Mouse (Mus musculus) kidney, embryonic 16.5 days (tissue): ENCODE measurements around the gene Diaph3. TPM values are rescaled to one million over a fixed set of nuclear protein-coding genes. Genes with fewer than 3 reads are reported as not detected.

ENCODE experiments used
- ATAC-seq: fragments of 200-750 bp; cut with Nextera tagmentation; 2 replicates; pipeline ENCODE4 v1.8.0; 2017; ENCODE audit warnings: moderate TSS enrichment; ENCODE audit not compliant: low FRiP score, low TSS enrichment
- H3K27ac ChIP-seq: fragments of 300-500 bp; sonication (generic); 2 replicates; pipeline ENCODE4 v1.5.1; 2014; ENCODE audit warnings: low read length
- H3K27me3 ChIP-seq: fragments of 300-500 bp; sonication (generic); 2 replicates; pipeline ENCODE4 v1.6.1; 2014; ENCODE audit warnings: low read length, control low read depth, mixed read lengths; ENCODE audit not compliant: insufficient read depth
- H3K36me3 ChIP-seq: fragments of 300-500 bp; sonication (generic); 2 replicates; pipeline ENCODE4 v1.6.1; 2014; ENCODE audit warnings: low read length, control low read depth, mixed read lengths; ENCODE audit not compliant: insufficient read depth
- H3K4me1 ChIP-seq: fragments of 300-500 bp; sonication (generic); 2 replicates; pipeline ENCODE4 v1.6.1; 2014; ENCODE audit warnings: low read length, control low read depth, mixed read lengths; ENCODE audit not compliant: insufficient read depth
- H3K4me2 ChIP-seq: fragments of 300-500 bp; sonication (generic); replicated peaks from 2 replicates; pipeline ENCODE4 v1.6.1; 2014; ENCODE audit warnings: low read depth, low read length
- H3K4me3 ChIP-seq: fragments of 300-500 bp; sonication (generic); 2 replicates; pipeline ENCODE4 v1.5.1; 2014; ENCODE audit warnings: mild to moderate bottlenecking, low read length
- H3K9ac ChIP-seq: fragments of 300-500 bp; sonication (generic); replicated peaks from 2 replicates; pipeline ENCODE4 v1.6.1; 2014; ENCODE audit warnings: low read length
- H3K9me3 ChIP-seq: fragments of 300-500 bp; sonication (generic); 2 replicates; pipeline ENCODE4 v1.6.1; 2016; ENCODE audit warnings: low read length, control low read depth
- WGBS: fragments of 180-500 bp; shearing (Covaris S2); extraction: QIAGEN DNeasy Blood & Tissue Kit; methylation state at CpG from one replicate; pipeline ENCODE4 v1.1.7; 2014; 5-methylcytosine and 5-hydroxymethylcytosine counted together
- polyA plus RNA-seq: library from polyadenylated mRNA; unstranded; fragments of >200 nt; fragmentation: Nextera tagmentation; extraction: Ambion mirVana; gene quantifications from 2 replicates; pipeline ENCODE4 v1.2.1, GENCODE M21; 2015

Gene Diaph3
- polyA plus RNA-seq, 1 experiment from 2014 or later, result 8.6 TPM

DNA sequence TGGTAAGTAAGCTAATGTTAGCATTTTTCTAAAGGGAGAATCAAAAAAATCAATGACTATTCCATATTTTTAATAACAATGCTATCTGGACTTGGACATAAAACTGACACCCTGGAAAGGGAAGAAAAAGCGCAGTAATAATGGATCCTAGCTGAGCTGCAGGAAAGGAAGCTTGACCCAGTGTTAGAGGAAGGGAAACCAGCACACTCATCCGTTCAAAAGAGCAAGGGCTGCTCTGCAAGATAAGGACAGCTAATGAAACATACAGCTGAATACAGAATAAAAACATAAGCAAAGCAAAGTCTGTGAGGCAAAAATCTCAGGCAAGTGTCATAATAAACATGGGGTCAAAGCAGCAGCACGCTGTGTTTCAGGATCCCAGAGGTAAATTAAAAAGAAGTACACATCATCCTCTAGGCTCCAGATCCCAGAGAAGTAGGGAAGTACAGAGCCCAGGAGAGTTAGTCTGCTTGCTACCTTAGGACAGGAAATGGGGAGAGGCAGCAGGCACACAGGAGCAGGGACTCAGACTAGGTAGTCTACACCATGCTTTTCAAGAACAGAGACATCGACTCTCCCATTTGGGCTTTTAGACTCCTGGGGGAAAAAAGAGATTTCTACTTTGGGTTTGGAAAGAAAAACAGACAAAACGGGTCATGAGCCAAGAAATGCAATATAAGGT lies 255.5 kb downstream of the Diaph3 start:
- Histone ChIP-seq H3K4me3 (no peak overlapping the region), H3K4me1 (no peaks in the 10 kb centered on the region), H3K27me3 (no peaks in the 10 kb centered on the region), H3K9me3 (no peaks in the 10 kb centered on the region), H3K9ac (no peak overlapping the region), H3K27ac (no peak overlapping the region), H3K4me2 (no peak overlapping the region), H3K36me3 (no peaks in the 10 kb centered on the region)
- ATAC-seq, result no peak
- WGBS, result 62% methylated on average over 5 of the region's 5 CpGs

- no peaks in the 10 kb centered on the region for H3K36me3 ChIP-seq
- H3K4me1 ChIP-seq, result no peaks in the 10 kb centered on the region
- H3K4me3 ChIP-seq, result no peak overlapping the region
- no peak; the same call in 1 of the 2 replicates for ATAC-seq
- 87% methylated on average over 5 of the region's 5 CpGs for WGBS
- no peak overlapping the region for H3K27ac ChIP-seq
- H3K4me2 ChIP-seq, result no peak overlapping the region
- H3K9me3 ChIP-seq, result no peaks in the 10 kb centered on the region
- no peaks in the 10 kb centered on the region for H3K27me3 ChIP-seq
- H3K9ac ChIP-seq, result no peak overlapping the region
Measured at GRCm38 (mm10) chr14:86869536-86869935, 271.5 kb downstream of the Diaph3 start.

- no peak overlapping the region for H3K27ac ChIP-seq
- H3K27me3 ChIP-seq, result no peaks in the 10 kb centered on the region
- H3K4me1 ChIP-seq, result no peaks in the 10 kb centered on the region
- no peak for ATAC-seq
- H3K4me2 ChIP-seq, result no peak overlapping the region
- H3K9ac ChIP-seq, result no peak overlapping the region
- no peaks in the 10 kb centered on the region for H3K9me3 ChIP-seq
- H3K36me3 ChIP-seq, result no peaks in the 10 kb centered on the region
- 82% methylated on average over 3 of the region's 3 CpGs for WGBS
- H3K4me3 ChIP-seq, result no peak overlapping the region
Measured at GRCm38 (mm10) chr14:86867143-86867542, 273.9 kb downstream of the Diaph3 start.

- no peaks in the 10 kb centered on the region for H3K4me1 ChIP-seq
- 82% methylated on average over 3 of the region's 3 CpGs for WGBS
- no peak overlapping the region for H3K4me3 ChIP-seq
- no peak overlapping the region for H3K4me2 ChIP-seq
- no peaks in the 10 kb centered on the region for H3K9me3 ChIP-seq
- no peak overlapping the region for H3K9ac ChIP-seq
- no peak for ATAC-seq
- no peaks in the 10 kb centered on the region for H3K27me3 ChIP-seq
- no peaks in the 10 kb centered on the region for H3K36me3 ChIP-seq
- H3K27ac ChIP-seq, result no peak overlapping the region
Measured at GRCm38 (mm10) chr14:86864053-86864452, 277.0 kb downstream of the Diaph3 start.

- no peak for ATAC-seq
- Histone ChIP-seq H3K36me3 (no peaks in the 10 kb centered on the region), H3K27ac (no peak overlapping the region), H3K27me3 (no peaks in the 10 kb centered on the region), H3K4me3 (no peak overlapping the region), H3K4me1 (no peaks in the 10 kb centered on the region), H3K4me2 (no peak overlapping the region), H3K9me3 (no peaks in the 10 kb centered on the region), H3K9ac (no peak overlapping the region)
- 77% methylated on average over 11 of the region's 11 CpGs for WGBS
Measured at GRCm38 (mm10) chr14:86861277-86861946, 279.6 kb downstream of the Diaph3 start.

DNA sequence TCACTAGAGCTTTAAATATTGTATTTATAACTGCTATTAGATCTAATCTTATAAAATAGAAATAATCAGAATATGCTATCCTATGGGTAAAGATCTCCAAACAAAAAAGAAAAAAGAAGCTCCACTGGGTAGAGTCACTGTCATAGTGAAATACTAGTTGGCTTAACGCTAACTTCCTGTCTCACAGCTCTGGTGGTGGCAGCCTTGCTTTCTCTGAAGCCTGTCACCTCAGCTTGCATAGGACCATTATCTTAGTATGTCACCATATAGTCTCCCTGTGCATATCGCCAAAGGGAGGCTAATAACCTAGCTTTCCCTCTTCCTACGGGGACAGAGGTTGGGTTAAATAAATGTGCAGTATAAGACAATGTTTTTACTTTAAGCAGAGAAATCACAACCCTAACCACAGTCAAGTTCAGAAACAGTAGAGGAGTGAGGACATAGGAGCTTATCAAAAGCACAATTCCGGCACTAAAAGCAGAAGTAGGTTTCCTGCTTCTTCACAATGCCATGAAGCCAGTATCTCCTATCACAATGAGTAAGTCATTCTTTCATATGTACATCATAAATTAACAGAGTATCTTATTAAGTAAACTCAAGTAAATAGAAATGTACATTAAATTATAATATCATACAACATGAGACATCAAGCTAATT lies 293.8 kb downstream of the Diaph3 start:
- Histone ChIP-seq H3K27me3 (no peaks in the 10 kb centered on the region), H3K36me3 (no peaks in the 10 kb centered on the region), H3K4me1 (no peaks in the 10 kb centered on the region), H3K4me2 (no peak overlapping the region), H3K4me3 (no peak overlapping the region), H3K9ac (no peak overlapping the region), H3K27ac (no peak overlapping the region), H3K9me3 (no peaks in the 10 kb centered on the region)
- ATAC-seq, result no peak
- 82% methylated on average over 4 of the region's 4 CpGs for WGBS

GRCm38 (mm10) chr14:86844075-86844474 lies 297.0 kb downstream of the Diaph3 start:
- Histone ChIP-seq H3K36me3 (no peaks in the 10 kb centered on the region), H3K27me3 (no peaks in the 10 kb centered on the region), H3K4me2 (no peak overlapping the region), H3K4me1 (no peaks in the 10 kb centered on the region), H3K9me3 (no peaks in the 10 kb centered on the region), H3K9ac (no peak overlapping the region), H3K27ac (no peak overlapping the region), H3K4me3 (no peak overlapping the region)
- 75% methylated on average over 3 of the region's 3 CpGs for WGBS
- ATAC-seq, result no peak

- Histone ChIP-seq H3K9ac (no peak overlapping the region), H3K9me3 (no peaks in the 10 kb centered on the region), H3K27me3 (no peaks in the 10 kb centered on the region), H3K36me3 (no peaks in the 10 kb centered on the region), H3K4me1 (no peaks in the 10 kb centered on the region), H3K4me2 (no peak overlapping the region), H3K4me3 (no peak overlapping the region), H3K27ac (no peak overlapping the region)
- 69% methylated on average over 2 of the region's 2 CpGs for WGBS
- ATAC-seq, result no peak
Measured at GRCm38 (mm10) chr14:86837642-86838041, 303.4 kb downstream of the Diaph3 start.

- H3K9me3 ChIP-seq, result no peaks in the 10 kb centered on the region
- H3K4me2 ChIP-seq, result no peak overlapping the region
- 86% methylated on average over 2 of the region's 2 CpGs for WGBS
- no peaks in the 10 kb centered on the region for H3K4me1 ChIP-seq
- H3K27ac ChIP-seq, result no peak overlapping the region
- H3K9ac ChIP-seq, result no peak overlapping the region
- no peak for ATAC-seq
- no peak overlapping the region for H3K4me3 ChIP-seq
- no peaks in the 10 kb centered on the region for H3K36me3 ChIP-seq
- no peaks in the 10 kb centered on the region for H3K27me3 ChIP-seq
Measured at GRCm38 (mm10) chr14:86834851-86835250, 306.2 kb downstream of the Diaph3 start.

- Histone ChIP-seq H3K9me3 (no peaks in the 10 kb centered on the region), H3K36me3 (no peaks in the 10 kb centered on the region), H3K27ac (no peak overlapping the region), H3K4me1 (no peaks in the 10 kb centered on the region), H3K27me3 (no peaks in the 10 kb centered on the region), H3K4me2 (no peak overlapping the region), H3K9ac (no peak overlapping the region), H3K4me3 (no peak overlapping the region)
- ATAC-seq, result no peak
- WGBS, result 89% methylated on average over 6 of the region's 6 CpGs
Measured at GRCm38 (mm10) chr14:86834269-86834668, 306.8 kb downstream of the Diaph3 start.
